Mouse (Mus musculus) brain, embryonic 14.5 days (tissue): ENCODE data around the gene Oxtr.

ENCODE experiments used
- CTCF ChIP-seq: fragments of 200-500 bp; IDR thresholded peaks from 2 replicates; pipeline ENCODE4 v1.5.1; 2012; ENCODE audit warnings: inconsistent platforms, mild to moderate bottlenecking, moderate library complexity, borderline replicate concordance; ENCODE audit not compliant: insufficient read depth, insufficient read length; ENCODE audit errors: extremely low read depth
- POLR2A ChIP-seq: fragments of 200-500 bp; IDR thresholded peaks from 2 replicates; pipeline ENCODE4 v1.6.1; 2012; ENCODE audit warnings: mild to moderate bottlenecking, inconsistent platforms, borderline replicate concordance; ENCODE audit not compliant: poor library complexity, insufficient read depth, insufficient read length, severe bottlenecking; ENCODE audit errors: extremely low read depth

DNA sequence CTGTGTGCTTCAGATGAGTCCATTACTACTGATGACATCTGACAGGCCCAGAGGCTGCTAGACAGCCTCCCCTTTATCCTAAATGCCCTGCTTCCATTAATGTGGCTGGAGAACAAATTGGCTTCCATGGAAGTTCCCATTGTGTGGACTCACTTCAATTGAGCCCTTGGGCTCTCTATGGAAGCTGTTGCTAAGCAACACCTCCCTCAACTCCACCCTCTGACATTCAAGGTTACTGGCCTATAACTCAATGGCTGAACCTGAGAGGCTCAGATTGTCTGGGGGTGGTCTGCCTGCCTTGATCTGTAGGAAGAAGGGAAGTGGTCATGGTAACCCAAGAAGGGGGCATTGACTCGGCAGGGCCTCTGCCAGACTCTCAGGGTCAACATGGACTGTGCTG, 26.8 kb upstream of the Oxtr start:
- TF ChIP-seq CTCF: no peak
- no peak for TF ChIP-seq POLR2A
